Mouse (Mus musculus): ENCODE data around the gene Gm26938.

DNA sequence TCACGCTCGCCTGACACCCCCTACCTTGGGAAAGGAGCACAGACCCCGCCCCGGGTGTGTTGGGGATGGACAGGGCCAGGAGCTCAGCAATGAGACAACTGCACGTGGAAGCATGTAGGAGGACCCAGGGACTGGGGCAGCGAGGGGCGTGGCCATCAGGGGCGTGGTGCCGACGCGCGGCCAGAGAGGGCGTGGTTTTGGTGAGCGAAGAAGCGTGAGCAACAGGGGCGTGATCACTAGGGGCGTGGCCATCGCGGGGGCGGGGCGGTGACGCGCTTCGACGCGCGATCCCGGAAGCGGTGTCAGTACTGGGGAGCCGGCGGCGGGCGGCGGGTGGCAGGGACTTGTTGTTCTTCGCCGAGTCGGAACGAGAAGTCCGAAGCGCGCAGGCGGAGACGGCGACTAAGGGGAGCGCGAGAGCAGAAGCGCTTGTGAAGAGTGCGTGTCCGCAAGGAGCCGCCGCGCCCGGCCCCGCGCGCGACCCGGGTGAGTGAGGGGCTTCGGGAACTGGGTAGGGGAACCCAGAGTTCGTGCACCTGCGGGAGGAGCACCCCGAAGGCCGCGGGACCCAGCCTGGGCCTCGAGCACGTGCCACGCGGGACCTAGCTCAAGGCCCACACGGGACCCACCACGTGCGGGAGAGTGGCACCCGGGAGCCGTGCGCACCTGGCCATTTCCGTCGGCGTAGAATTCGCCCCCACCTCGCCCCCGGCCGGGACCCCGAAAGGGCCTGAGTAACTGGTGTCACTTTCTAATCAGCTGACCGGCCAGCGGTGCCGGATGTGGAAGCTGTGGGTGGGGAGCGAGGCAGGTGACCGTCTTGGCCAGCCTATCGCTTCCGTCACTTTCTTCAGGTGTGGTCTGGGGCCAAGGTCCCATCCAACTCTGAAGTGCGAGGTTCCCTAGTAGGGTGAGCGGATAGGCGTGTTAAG, 34.7 kb downstream of the Gm26938 start, which contains the start of gene Mafk:
- TF ChIP-seq CTCF (IDR thresholded peaks at IDR 0.05; ENCODE audit: low read depth, low read length) (no peak), POLR2A (IDR thresholded peaks at IDR 0.05; ENCODE audit: insufficient read depth, low read length) (no peak)
